Mouse (Mus musculus) CH12.LX (cell line): ENCODE data around the gene Hapln3. TPM values are rescaled to one million over a fixed set of nuclear protein-coding genes. Genes with fewer than 3 reads are reported as not detected.

Experiments used
- DNase-seq: peaks from one replicate; pipeline ENCODE4 v3.0.0-alpha.2; 2013; ENCODE audit errors: extremely low read depth
- H3K27ac ChIP-seq: 2 replicates; pipeline ENCODE4 v1.5.1; 2012; ENCODE audit warnings: low read depth, mild to moderate bottlenecking, control low read depth, moderate library complexity; ENCODE audit not compliant: insufficient read depth
- H3K27me3 ChIP-seq: replicated peaks from 2 replicates; pipeline ENCODE3; 2012; ENCODE audit warnings: inconsistent platforms
- H3K36me3 ChIP-seq, 2 experiments: replicated peaks in 1 of 2; 2 replicates each; pipeline versions ENCODE3 to v1.6.1; 2012; ENCODE audit warnings: inconsistent platforms in 1 of 2, low read length in 1 of 2, mild to moderate bottlenecking in 1 of 2, mixed read lengths in 1 of 2, moderate library complexity in 1 of 2; ENCODE audit not compliant: control insufficient read depth in 1 of 2, insufficient read depth in 1 of 2
- H3K4me1 ChIP-seq, 2 experiments: 2 replicates each; pipeline ENCODE4 v1.6.1; 2012; ENCODE audit warnings: inconsistent platforms in 1 of 2, moderate library complexity in 1 of 2; ENCODE audit not compliant: insufficient read depth in 2 of 2, control insufficient read depth in 1 of 2
- H3K4me2 ChIP-seq: 2 replicates; pipeline ENCODE4 v1.6.1; 2012; ENCODE audit warnings: low read depth, mild to moderate bottlenecking, control low read depth; ENCODE audit not compliant: poor library complexity, insufficient read depth, severe bottlenecking
- H3K4me3 ChIP-seq, 3 experiments: fragments of 150-350 bp in 1 of 3; sonication (generic) in 1 of 3; replicated peaks in 1 of 3; 2 replicates each; pipeline versions ENCODE3 to v1.5.1; 2011 to 2012; ENCODE audit warnings: low read depth in 2 of 3, low read length in 2 of 3, mild to moderate bottlenecking in 2 of 3, moderate library complexity in 2 of 3, control low read depth in 1 of 3, improper control_type of control experiment in 1 of 3, inconsistent platforms in 1 of 3, mixed read lengths in 1 of 3; ENCODE audit not compliant: poor library complexity in 1 of 3
- H3K79me2 ChIP-seq: replicated peaks from 2 replicates; pipeline ENCODE4 v1.6.1; 2012; ENCODE audit warnings: mild to moderate bottlenecking, moderate library complexity; ENCODE audit not compliant: control insufficient read depth, poor library complexity, insufficient read depth, severe bottlenecking; ENCODE audit errors: extremely low read depth
- H3K9ac ChIP-seq: 2 replicates; pipeline ENCODE4 v1.6.1; 2012; ENCODE audit warnings: low read depth, mild to moderate bottlenecking, control low read depth, moderate library complexity; ENCODE audit not compliant: insufficient read depth
- H3K9me3 ChIP-seq: replicated peaks from 2 replicates; pipeline ENCODE3; 2012; ENCODE audit warnings: low read length, inconsistent platforms, mixed read lengths
- BHLHE40 ChIP-seq: IDR thresholded peaks from 2 replicates; pipeline ENCODE4 v1.6.1; 2011; ENCODE audit warnings: mild to moderate bottlenecking, low read depth, low read length, improper control_type of control experiment
- CHD1 ChIP-seq: IDR thresholded peaks from 2 replicates; pipeline ENCODE4 v1.6.1; 2012; ENCODE audit warnings: low read depth, low read length, improper control_type of control experiment, inconsistent platforms
- CHD2 ChIP-seq: IDR thresholded peaks from 2 replicates; pipeline ENCODE4 v1.6.1; 2011; ENCODE audit warnings: low read length, improper control_type of control experiment
- CTCF ChIP-seq, 2 experiments: IDR thresholded peaks in 1 of 2; conservative IDR thresholded peaks in 1 of 2; 2 replicates each; pipeline ENCODE4 v1.5.1; 2011 to 2012; ENCODE audit warnings: low read depth in 2 of 2, low read length in 2 of 2, improper control_type of control experiment in 1 of 2, inconsistent platforms in 1 of 2, mild to moderate bottlenecking in 1 of 2, moderate library complexity in 1 of 2
- E2F4 ChIP-seq: IDR thresholded peaks from 2 replicates; pipeline ENCODE4 v1.6.1; 2011; ENCODE audit warnings: low read depth, low read length, improper control_type of control experiment; ENCODE audit not compliant: insufficient replicate concordance
- ELF1 ChIP-seq: IDR thresholded peaks from 2 replicates; pipeline ENCODE4 v1.6.1; 2014; ENCODE audit warnings: low read depth, mild to moderate bottlenecking, inconsistent platforms, low read length, improper control_type of control experiment
- EP300 ChIP-seq: IDR thresholded peaks from 2 replicates; pipeline ENCODE4 v1.6.1; 2011; ENCODE audit warnings: low read length, improper control_type of control experiment
- ETS1 ChIP-seq: conservative IDR thresholded peaks from 2 replicates; pipeline ENCODE4 v1.6.1; 2012; ENCODE audit warnings: low read depth, mild to moderate bottlenecking, inconsistent platforms, low read length, improper control_type of control experiment, moderate library complexity
- GABPA ChIP-seq: IDR thresholded peaks from 2 replicates; pipeline ENCODE4 v1.6.1; 2012; ENCODE audit warnings: low read depth, low read length, improper control_type of control experiment, inconsistent platforms; ENCODE audit not compliant: insufficient replicate concordance
- HCFC1 ChIP-seq: IDR thresholded peaks from 2 replicates; pipeline ENCODE4 v1.6.1; 2012; ENCODE audit warnings: low read depth, mild to moderate bottlenecking, inconsistent platforms, low read length, improper control_type of control experiment
- IRF4 ChIP-seq: IDR thresholded peaks from 2 replicates; pipeline ENCODE4 v1.6.1; 2014; ENCODE audit warnings: low read depth, mild to moderate bottlenecking, inconsistent platforms, low read length, improper control_type of control experiment
- JUN ChIP-seq: IDR thresholded peaks from 2 replicates; pipeline ENCODE4 v1.6.1; 2011; ENCODE audit warnings: low read depth, mild to moderate bottlenecking, low read length, improper control_type of control experiment, moderate library complexity; ENCODE audit not compliant: insufficient read depth
- JUND ChIP-seq: conservative IDR thresholded peaks from 2 replicates; pipeline ENCODE4 v1.6.1; 2011; ENCODE audit warnings: low read depth, low read length, improper control_type of control experiment
- KAT2A ChIP-seq: IDR thresholded peaks from 2 replicates; pipeline ENCODE4 v1.6.1; 2012; ENCODE audit warnings: low read length, improper control_type of control experiment, inconsistent platforms; ENCODE audit not compliant: insufficient replicate concordance
- MAFK ChIP-seq: IDR thresholded peaks from 2 replicates; pipeline ENCODE4 v1.6.1; 2011; ENCODE audit warnings: low read length, improper control_type of control experiment; ENCODE audit not compliant: insufficient replicate concordance
- MAX ChIP-seq: IDR thresholded peaks from 2 replicates; pipeline ENCODE4 v1.6.1; 2011; ENCODE audit warnings: low read length, improper control_type of control experiment
- MAZ ChIP-seq: IDR thresholded peaks from 2 replicates; pipeline ENCODE4 v1.6.1; 2012; ENCODE audit warnings: low read depth, mild to moderate bottlenecking, inconsistent platforms, low read length, improper control_type of control experiment, moderate library complexity
- MEF2A ChIP-seq: IDR thresholded peaks from 2 replicates; pipeline ENCODE4 v1.6.1; 2014; ENCODE audit warnings: low read depth, mild to moderate bottlenecking, inconsistent platforms, low read length, improper control_type of control experiment, borderline replicate concordance
- MXI1 ChIP-seq: IDR thresholded peaks from 2 replicates; pipeline ENCODE4 v1.6.1; 2011; ENCODE audit warnings: mild to moderate bottlenecking, low read depth, low read length, improper control_type of control experiment
- MYC ChIP-seq: IDR thresholded peaks from 2 replicates; pipeline ENCODE4 v1.6.1; 2011; ENCODE audit warnings: low read depth, mild to moderate bottlenecking, improper control_type of control experiment, low read length
- NELFE ChIP-seq: IDR thresholded peaks from 2 replicates; pipeline ENCODE4 v1.6.1; 2011; ENCODE audit warnings: low read depth, low read length, improper control_type of control experiment
- NRF1 ChIP-seq: IDR thresholded peaks from 2 replicates; pipeline ENCODE4 v1.6.1; 2014; ENCODE audit warnings: low read depth, mild to moderate bottlenecking, inconsistent platforms, low read length, improper control_type of control experiment, moderate library complexity
- PAX5 ChIP-seq: IDR thresholded peaks from 2 replicates; pipeline ENCODE4 v1.6.1; 2012; ENCODE audit warnings: low read length, inconsistent platforms, mixed read lengths
- POLR2A ChIP-seq: IDR thresholded peaks from 2 replicates; pipeline ENCODE4 v1.6.1; 2011; ENCODE audit warnings: low read depth, mild to moderate bottlenecking, improper control_type of control experiment, low read length
- POLR2AphosphoS2 ChIP-seq: IDR thresholded peaks from 2 replicates; pipeline ENCODE4 v1.6.1; 2011; ENCODE audit warnings: low read depth, low read length, improper control_type of control experiment
- RAD21 ChIP-seq: IDR thresholded peaks from 2 replicates; pipeline ENCODE4 v1.6.1; 2011; ENCODE audit warnings: low read depth, mild to moderate bottlenecking, low read length, improper control_type of control experiment, moderate library complexity
- RCOR1 ChIP-seq: conservative IDR thresholded peaks from 2 replicates; pipeline ENCODE4 v1.6.1; 2012; ENCODE audit warnings: low read depth, mild to moderate bottlenecking, inconsistent platforms, low read length, improper control_type of control experiment
- SIN3A ChIP-seq: IDR thresholded peaks from 2 replicates; pipeline ENCODE4 v1.6.1; 2012; ENCODE audit warnings: low read length, improper control_type of control experiment, inconsistent platforms
- SMC3 ChIP-seq: IDR thresholded peaks from 2 replicates; pipeline ENCODE4 v1.6.1; 2011; ENCODE audit warnings: low read depth, low read length, improper control_type of control experiment
- TBP ChIP-seq: conservative IDR thresholded peaks from 2 replicates; pipeline ENCODE4 v1.6.1; 2011; ENCODE audit warnings: low read depth, low read length, improper control_type of control experiment
- TCF12 ChIP-seq: IDR thresholded peaks from 2 replicates; pipeline ENCODE4 v1.6.1; 2014; ENCODE audit warnings: low read depth, mild to moderate bottlenecking, inconsistent platforms, low read length, improper control_type of control experiment
- UBTF ChIP-seq: IDR thresholded peaks from 2 replicates; pipeline ENCODE4 v1.6.1; 2012; ENCODE audit warnings: low read depth, mild to moderate bottlenecking, inconsistent platforms, low read length, improper control_type of control experiment, moderate library complexity
- USF1 ChIP-seq: IDR thresholded peaks from 2 replicates; pipeline ENCODE4 v1.6.1; 2014; ENCODE audit warnings: low read depth, mild to moderate bottlenecking, inconsistent platforms, low read length, improper control_type of control experiment
- USF2 ChIP-seq: conservative IDR thresholded peaks from 2 replicates; pipeline ENCODE4 v1.6.1; 2011; ENCODE audit warnings: low read depth, low read length, improper control_type of control experiment
- ZC3H11A ChIP-seq: IDR thresholded peaks from 2 replicates; pipeline ENCODE4 v1.6.1; 2012; ENCODE audit warnings: low read depth, mild to moderate bottlenecking, inconsistent platforms, low read length, improper control_type of control experiment
- ZKSCAN1 ChIP-seq: IDR thresholded peaks from 2 replicates; pipeline ENCODE4 v1.6.1; 2012; ENCODE audit warnings: low read depth, inconsistent platforms, low read length, improper control_type of control experiment, borderline replicate concordance
- ZMIZ1 ChIP-seq: IDR thresholded peaks from 2 replicates; pipeline ENCODE4 v1.6.1; 2012; ENCODE audit warnings: low read depth, mild to moderate bottlenecking, inconsistent platforms, low read length, improper control_type of control experiment
- ZNF384 ChIP-seq: IDR thresholded peaks from 2 replicates; pipeline ENCODE4 v1.6.1; 2012; ENCODE audit warnings: low read depth, low read length, improper control_type of control experiment, inconsistent platforms
- dilution Hi-C: fragments of 300-500 bp; cut with MboI; formaldehyde crosslinking; loops from 2 replicates; pipeline ENCODE4 v1.14.3; 2020; ENCODE audit warnings: low sequenced_read_pairs; ENCODE audit not compliant: extremely low pct_unique_long_range_greater_than_20kb, extremely low pct_ligation_motif_present
- in situ Hi-C: fragments of 300-500 bp; cut with MboI; formaldehyde crosslinking; loops from 3 replicates; pipeline ENCODE4 v1.14.3; 2019; ENCODE audit warnings: low sequenced_read_pairs, low pct_ligation_motif_present, low pct_unique_long_range_greater_than_20kb, mixed read lengths
- polyA plus RNA-seq: library from polyadenylated mRNA; unstranded; fragments of >175 nt; gene quantifications from 2 replicates; pipeline ENCODE4 v1.2.1, GENCODE M21; 2012; ENCODE audit warnings: low read depth; ENCODE audit not compliant: insufficient read length
- total RNA-seq, 2 experiments: library from RNA; depleted of rRNA; stranded (reverse); fragments of 300-350 nt in 1 of 2; fragments of >200 nt in 1 of 2; gene quantifications; 2 replicates each; pipeline ENCODE4 v1.2.3; 2012 to 2014

Gene Hapln3
- total and polyA plus RNA-seq, 3 experiments: not detected

GRCm38 (mm10) chr7:79148711-79149266 lies 18.0 kb upstream of the Hapln3 start, which contains the start of gene Mfge8:
Mfge8 (minus strand) TSS chr7:79149060.
- Histone ChIP-seq H3K4me3 (peak within 1 kb of the TSS; percentile 58 to 90 (median 71)), H3K27me3 (peaks cover 10% of the 10 kb centered on the region), H3K9me3 (no peaks in the 10 kb centered on the region), H3K4me2 (peak within 1 kb of the TSS; percentile 92), H3K27ac (no peak within 1 kb of the TSS), H3K79me2 (no peaks in the 10 kb centered on the region), H3K4me1 (peaks cover 0 to 20% of the 10 kb centered on the region in 2 experiments; a peak in 2 of 4 replicates), H3K9ac (peak within 1 kb of the TSS; percentile 33), H3K36me3 (peaks cover 0 to 14% of the 10 kb centered on the region in 2 experiments)
- dilution Hi-C loops: no loop called here
- peak; percentile 84 for DNase-seq
- TF ChIP-seq MAX: peak; percentile 60
- 0 out of 2 replicates have a peak, but pooled peaks have one; percentile 13 for TF ChIP-seq IRF4
- TF ChIP-seq USF1: no peak
- 0 out of 2 replicates have a peak, but pooled peaks have one; percentile 11 for TF ChIP-seq MEF2A
- peak; percentile 67 for TF ChIP-seq POLR2A
- TF ChIP-seq CTCF (conservative IDR thresholded peaks at IDR 0.05 in 1 of 2, IDR thresholded peaks at IDR 0.05 in 1 of 2; ENCODE audit: low read depth in 2 of 2, low read length in 2 of 2): no peak
- no peak for TF ChIP-seq MYC
- 0 out of 2 replicates have a peak, but pooled peaks have one; percentile 37 for TF ChIP-seq ZMIZ1
- TF ChIP-seq TBP: 0 out of 2 replicates have a peak, but pooled peaks have one; percentile 34
- TF ChIP-seq CHD2: no peak
- no peak for TF ChIP-seq E2F4
- TF ChIP-seq RCOR1: no peak
- no peak for TF ChIP-seq ZC3H11A
- TF ChIP-seq RAD21: no peak
- no peak for TF ChIP-seq TCF12
- peak; percentile 49; the same call in 1 of the 2 replicates for TF ChIP-seq ELF1
- TF ChIP-seq ETS1: no peak
- TF ChIP-seq UBTF: no peak
- TF ChIP-seq KAT2A: no peak
- TF ChIP-seq USF2: no peak
- TF ChIP-seq NRF1: 0 out of 2 replicates have a peak, but pooled peaks have one; percentile 4
- no peak for TF ChIP-seq HCFC1
- TF ChIP-seq CHD1: no peak
- TF ChIP-seq POLR2AphosphoS2: no peak
- no peak for TF ChIP-seq EP300
- TF ChIP-seq SIN3A: peak; percentile 66
- TF ChIP-seq BHLHE40: peak; percentile 25; the same call in 1 of the 2 replicates
- TF ChIP-seq PAX5: no peak
- TF ChIP-seq SMC3: no peak
- no peak for TF ChIP-seq ZKSCAN1
- TF ChIP-seq GABPA: no peak
- peak; percentile 67 for TF ChIP-seq MXI1
- no peak for TF ChIP-seq JUND
- no peak for TF ChIP-seq JUN
- TF ChIP-seq MAZ: no peak
- peak; percentile 63; the same call in 1 of the 2 replicates for TF ChIP-seq NELFE
- no peak for TF ChIP-seq ZNF384
- no peak for TF ChIP-seq MAFK
- in situ Hi-C loops: no loop called here
